Mouse (Mus musculus) cerebellum, adult 2 months (tissue): ENCODE results near the gene Hist2h4. TPM values are rescaled to one million over a fixed set of nuclear protein-coding genes. Genes with fewer than 3 reads are reported as not detected.
A peak's percentile ranks its signal among the peaks of the same experiment; 100 is the strongest.

ENCODE experiments used
- DNase-seq, 2 experiments: peaks; one replicate each; pipeline ENCODE4 v3.0.0; 2021
- H3K27ac ChIP-seq: fragments of 200-500 bp; 2 replicates; pipeline ENCODE4 v1.5.1; 2012; ENCODE audit warnings: low read length, control low read depth, inconsistent platforms; ENCODE audit not compliant: insufficient read depth
- H3K27me3 ChIP-seq: fragments of 200-500 bp; 2 replicates; pipeline ENCODE4 v1.6.1; 2012; ENCODE audit warnings: inconsistent platforms, mild to moderate bottlenecking, low read length, moderate library complexity; ENCODE audit not compliant: control insufficient read depth, insufficient read depth
- H3K4me1 ChIP-seq: fragments of 200-500 bp; 2 replicates; pipeline ENCODE4 v1.6.1; 2011; ENCODE audit warnings: low read length; ENCODE audit not compliant: control insufficient read depth, insufficient read depth
- H3K4me3 ChIP-seq: fragments of 200-500 bp; replicated peaks from 2 replicates; pipeline ENCODE3; 2011; ENCODE audit warnings: mild to moderate bottlenecking, low read depth, low read length, control low read depth; ENCODE audit not compliant: insufficient read depth
- CTCF ChIP-seq: fragments of 200-500 bp; IDR thresholded peaks from 2 replicates; pipeline ENCODE4 v1.5.1; 2011; ENCODE audit warnings: low read depth, mild to moderate bottlenecking, control low read depth, low read length, moderate library complexity, borderline replicate concordance; ENCODE audit not compliant: insufficient read depth
- POLR2A ChIP-seq: fragments of 200-500 bp; IDR thresholded peaks from 2 replicates; pipeline ENCODE4 v1.6.1; 2011; ENCODE audit warnings: low read length, control low read depth, borderline replicate concordance; ENCODE audit not compliant: insufficient read depth
- WGBS: fragments of 180-500 bp; shearing (Covaris S2); methylation state at CpG from one replicate; pipeline ENCODE4 v1.1.7; 2018; 5-methylcytosine and 5-hydroxymethylcytosine counted together
- polyA plus RNA-seq: library from polyadenylated mRNA; depleted of rRNA; stranded (reverse); fragments of >200 nt; gene quantifications from 2 replicates; pipeline ENCODE4 v1.2.3, GENCODE M21; 2012

Gene Hist2h4
- polyA plus RNA-seq, 1 experiment = 6.2 TPM

GRCm38 (mm10) chr3:96237904-96238511 lies 25.1 kb downstream of the Hist2h4 start:
- WGBS = 11% methylated on average over 12 of the region's 12 CpGs
- no peak for TF ChIP-seq POLR2A
- no peak for TF ChIP-seq CTCF
- H3K27me3 ChIP-seq = no peaks in the 10 kb centered on the region
- no peak for DNase-seq
- no peak overlapping the region for H3K27ac ChIP-seq
- no peak overlapping the region for H3K4me3 ChIP-seq
- no peaks in the 10 kb centered on the region for H3K4me1 ChIP-seq

GRCm38 (mm10) chr3:96237335-96237903 lies 25.7 kb downstream of the Hist2h4 start:
- TF ChIP-seq CTCF (no peak), POLR2A (no peak)

GRCm38 (mm10) chr3:96236834-96237334 lies 26.2 kb downstream of the Hist2h4 start:
- Histone ChIP-seq H3K27me3 (no peaks in the 10 kb centered on the region), H3K27ac (no peak overlapping the region), H3K4me3 (no peak overlapping the region), H3K4me1 (no peaks in the 10 kb centered on the region)
- WGBS = 84% methylated on average over 4 of the region's 4 CpGs
- DNase-seq = no peak
- no peak for TF ChIP-seq CTCF
- TF ChIP-seq POLR2A = no peak

More at GRCm38 (mm10) chr3:96237335-96237903, 25.7 kb downstream of the Hist2h4 start:
- H3K4me3 ChIP-seq = no peak overlapping the region
- H3K27ac ChIP-seq = no peak overlapping the region
- H3K4me1 ChIP-seq = no peaks in the 10 kb centered on the region
- no peak for DNase-seq
- 45% methylated on average over 7 of the region's 7 CpGs for WGBS
- no peaks in the 10 kb centered on the region for H3K27me3 ChIP-seq

DNA sequence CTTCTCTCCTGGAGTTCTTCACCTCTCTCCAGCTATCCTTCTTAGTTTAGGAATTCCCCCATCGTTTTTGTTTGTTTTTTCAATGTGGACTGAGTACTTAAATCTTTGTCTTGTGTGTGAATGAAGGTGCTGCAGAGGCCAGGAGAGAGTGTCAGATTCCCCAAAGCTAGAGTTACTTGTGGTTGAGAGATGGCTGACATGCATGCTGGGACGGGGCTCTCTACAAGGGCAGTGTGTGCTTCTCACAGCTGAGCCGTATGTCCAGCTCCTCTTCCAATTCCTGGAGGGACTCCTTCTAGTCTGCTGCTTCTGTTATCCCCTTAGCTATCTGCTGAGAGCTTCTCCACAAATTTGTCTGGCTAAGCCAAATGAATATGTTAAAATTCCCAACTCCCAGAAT lies 27.3 kb downstream of the Hist2h4 start:
- no peaks in the 10 kb centered on the region for H3K4me1 ChIP-seq
- 64% methylated on average over 3 of the region's 3 CpGs for WGBS
- no peak overlapping the region for H3K4me3 ChIP-seq
- DNase-seq = no peak
- no peaks in the 10 kb centered on the region for H3K27me3 ChIP-seq
- no peak overlapping the region for H3K27ac ChIP-seq
- TF ChIP-seq CTCF (no peak), POLR2A (no peak)

DNA sequence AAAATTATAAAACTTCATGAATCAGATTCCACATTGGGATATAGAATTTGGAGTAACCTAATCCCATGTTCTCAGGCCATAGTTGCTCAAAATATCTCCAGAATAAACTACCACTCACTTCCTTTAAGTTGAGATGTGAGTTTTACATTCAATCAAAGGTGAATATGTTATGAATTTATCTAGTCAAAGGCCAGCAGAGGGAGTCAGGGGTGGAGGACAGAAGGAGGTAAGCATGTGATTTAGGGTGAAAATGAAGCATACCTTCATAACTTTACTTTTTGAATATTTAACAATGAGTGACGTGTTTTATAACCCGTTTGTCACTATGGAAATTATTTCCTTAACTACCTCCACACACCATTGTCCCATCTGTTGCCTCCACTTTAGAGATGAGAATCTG lies 28.2 kb downstream of the Hist2h4 start:
- H3K27ac ChIP-seq = no peak overlapping the region
- no peaks in the 10 kb centered on the region for H3K27me3 ChIP-seq
- H3K4me3 ChIP-seq = no peak overlapping the region
- TF ChIP-seq CTCF (no peak), POLR2A (no peak)
- WGBS = 67% methylated on average over 2 of the region's 2 CpGs
- no peaks in the 10 kb centered on the region for H3K4me1 ChIP-seq
- no peak for DNase-seq

- Histone ChIP-seq H3K4me3 (no peak overlapping the region), H3K27ac (0 out of 2 replicates have a peak overlapping the region, but pooled peaks have one; percentile 21), H3K4me1 (no peaks in the 10 kb centered on the region), H3K27me3 (no peaks in the 10 kb centered on the region)
- TF ChIP-seq CTCF (no peak), POLR2A (no peak)
- DNase-seq = no peak
- WGBS = 68% methylated on average over 2 of the region's 2 CpGs
Observed at GRCm38 (mm10) chr3:96231758-96232120, 31.4 kb downstream of the Hist2h4 start.

- Histone ChIP-seq H3K4me1 (no peaks in the 10 kb centered on the region), H3K4me3 (no peak overlapping the region), H3K27me3 (no peaks in the 10 kb centered on the region), H3K27ac (0 out of 2 replicates have a peak overlapping the region, but pooled peaks have one; percentile 21)
- 67% methylated on average over 4 of the region's 4 CpGs for WGBS
- TF ChIP-seq POLR2A (no peak), CTCF (no peak)
- DNase-seq = no peak
Observed at GRCm38 (mm10) chr3:96230910-96231757, 32.0 kb downstream of the Hist2h4 start.
